Mouse (Mus musculus) embryonic fibroblast, embryonic 13.5 days (primary cell): ENCODE data around the gene Gpx1.

Experiments
- CTCF ChIP-seq: IDR thresholded peaks from 2 replicates; pipeline ENCODE4 v1.5.1; 2011; ENCODE audit warnings: mild to moderate bottlenecking, control low read depth, low read length, moderate library complexity, borderline replicate concordance; ENCODE audit not compliant: insufficient read depth
- POLR2A ChIP-seq: IDR thresholded peaks from 2 replicates; pipeline ENCODE4 v1.6.1; 2011; ENCODE audit warnings: low read depth, mild to moderate bottlenecking, control low read depth, low read length, moderate library complexity

- no peak for TF ChIP-seq POLR2A
- no peak for TF ChIP-seq CTCF
Observed at GRCm38 (mm10) chr9:108317572-108317971, 21.1 kb upstream of the Gpx1 start.
